Mouse (Mus musculus) intestine, embryonic 16.5 days (tissue): ENCODE measurements around the gene Elmo1. TPM values are rescaled to one million over a fixed set of nuclear protein-coding genes. Genes with fewer than 3 reads are reported as not detected.

Experiments used
- ATAC-seq: fragments of 200-750 bp; cut with Nextera tagmentation; 2 replicates; pipeline ENCODE4 v1.8.0; 2017; ENCODE audit warnings: moderate TSS enrichment, moderate library complexity
- H3K27ac ChIP-seq: fragments of 300-500 bp; sonication (generic); 2 replicates; pipeline ENCODE4 v1.5.1; 2014; ENCODE audit warnings: mild to moderate bottlenecking, low read length
- H3K27me3 ChIP-seq: fragments of 300-500 bp; sonication (generic); replicated peaks from 2 replicates; pipeline ENCODE4 v1.6.1; 2014; ENCODE audit warnings: low read length, control low read depth, mixed read lengths; ENCODE audit not compliant: control insufficient read depth, insufficient read depth
- H3K36me3 ChIP-seq: fragments of 300-500 bp; sonication (generic); 2 replicates; pipeline ENCODE4 v1.6.1; 2014; ENCODE audit warnings: low read length, control low read depth; ENCODE audit not compliant: control insufficient read depth, insufficient read depth
- H3K4me1 ChIP-seq: fragments of 300-500 bp; sonication (generic); 2 replicates; pipeline ENCODE4 v1.6.1; 2014; ENCODE audit warnings: low read length, control low read depth, mixed read lengths; ENCODE audit not compliant: control insufficient read depth, insufficient read depth
- H3K4me2 ChIP-seq: fragments of 300-500 bp; sonication (generic); 2 replicates; pipeline ENCODE4 v1.6.1; 2014; ENCODE audit warnings: low read depth, low read length, control low read depth
- H3K4me3 ChIP-seq: fragments of 300-500 bp; sonication (generic); 2 replicates; pipeline ENCODE4 v1.5.1; 2014; ENCODE audit warnings: mild to moderate bottlenecking, low read length
- H3K9ac ChIP-seq: fragments of 300-500 bp; sonication (generic); 2 replicates; pipeline ENCODE4 v1.6.1; 2014; ENCODE audit warnings: low read depth, low read length
- H3K9me3 ChIP-seq: fragments of 300-500 bp; sonication (generic); 2 replicates; pipeline ENCODE4 v1.6.1; 2016; ENCODE audit warnings: low read length, control low read depth; ENCODE audit not compliant: control insufficient read depth
- WGBS: fragments of 180-500 bp; shearing (Covaris S2); extraction: QIAGEN DNeasy Blood & Tissue Kit; methylation state at CpG from one replicate; pipeline ENCODE4 v1.1.7; 2014; 5-methylcytosine and 5-hydroxymethylcytosine counted together
- polyA plus RNA-seq: library from polyadenylated mRNA; unstranded; fragments of >200 nt; fragmentation: Nextera tagmentation; extraction: Ambion mirVana; gene quantifications from 2 replicates; pipeline ENCODE4 v1.2.1, GENCODE M21; 2015

The Elmo1 gene
- polyA plus RNA-seq, 1 experiment from 2014 or later, result 14.4 TPM

- Histone ChIP-seq H3K27me3 (no peaks in the 10 kb centered on the region), H3K9me3 (no peaks in the 10 kb centered on the region), H3K4me1 (no peaks in the 10 kb centered on the region), H3K4me3 (no peak overlapping the region), H3K36me3 (no peaks in the 10 kb centered on the region), H3K27ac (no peak overlapping the region), H3K4me2 (no peak overlapping the region), H3K9ac (no peak overlapping the region)
- no peak for ATAC-seq
These were observed 373.8 kb downstream of the Elmo1 start for GRCm38 (mm10) chr13:20464161-20464560.

GRCm38 (mm10) chr13:20467381-20467780 is 377.0 kb downstream of the Elmo1 start:
- Histone ChIP-seq H3K9me3 (no peaks in the 10 kb centered on the region), H3K27me3 (no peaks in the 10 kb centered on the region), H3K27ac (no peak overlapping the region), H3K36me3 (no peaks in the 10 kb centered on the region), H3K4me1 (no peaks in the 10 kb centered on the region), H3K4me3 (no peak overlapping the region), H3K4me2 (no peak overlapping the region), H3K9ac (no peak overlapping the region)
- ATAC-seq, result no peak
- WGBS, result 96% methylated on average over 1 of the region's 1 CpGs

- WGBS, result 12% methylated on average over 6 of the region's 6 CpGs
- H3K36me3 ChIP-seq, result no peaks in the 10 kb centered on the region
- H3K27me3 ChIP-seq, result no peaks in the 10 kb centered on the region
- no peaks in the 10 kb centered on the region for H3K9me3 ChIP-seq
- no peak overlapping the region for H3K27ac ChIP-seq
- H3K4me3 ChIP-seq, result no peak overlapping the region
- H3K4me2 ChIP-seq, result no peak overlapping the region
- no peaks in the 10 kb centered on the region for H3K4me1 ChIP-seq
- H3K9ac ChIP-seq, result no peak overlapping the region
- peak; percentile 55; the same call in 1 of the 2 replicates for ATAC-seq
These were observed 381.3 kb downstream of the Elmo1 start for GRCm38 (mm10) chr13:20471732-20472131.

GRCm38 (mm10) chr13:20472301-20472831 is 382.0 kb downstream of the Elmo1 start:
- no peaks in the 10 kb centered on the region for H3K4me1 ChIP-seq
- ATAC-seq, result no peak
- no peaks in the 10 kb centered on the region for H3K27me3 ChIP-seq
- no peak overlapping the region for H3K4me3 ChIP-seq
- no peaks in the 10 kb centered on the region for H3K9me3 ChIP-seq
- H3K9ac ChIP-seq, result no peak overlapping the region
- no peak overlapping the region for H3K27ac ChIP-seq
- H3K4me2 ChIP-seq, result no peak overlapping the region
- no peaks in the 10 kb centered on the region for H3K36me3 ChIP-seq
- WGBS, result 52% methylated on average over 10 of the region's 10 CpGs

- Histone ChIP-seq H3K4me1 (no peaks in the 10 kb centered on the region), H3K4me3 (no peak overlapping the region), H3K4me2 (no peak overlapping the region), H3K9ac (no peak overlapping the region), H3K27me3 (no peaks in the 10 kb centered on the region), H3K27ac (no peak overlapping the region), H3K36me3 (no peaks in the 10 kb centered on the region), H3K9me3 (no peaks in the 10 kb centered on the region)
- no peak for ATAC-seq
- WGBS, result 74% methylated on average over 15 of the region's 15 CpGs
These were observed 382.6 kb downstream of the Elmo1 start for GRCm38 (mm10) chr13:20472891-20473539.

- Histone ChIP-seq H3K4me1 (no peaks in the 10 kb centered on the region), H3K9ac (no peak overlapping the region), H3K27ac (no peak overlapping the region), H3K9me3 (no peaks in the 10 kb centered on the region), H3K4me2 (no peak overlapping the region), H3K27me3 (no peaks in the 10 kb centered on the region), H3K4me3 (no peak overlapping the region), H3K36me3 (no peaks in the 10 kb centered on the region)
- no peak for ATAC-seq
- 66% methylated on average over 7 of the region's 7 CpGs for WGBS
These were observed 383.3 kb downstream of the Elmo1 start for GRCm38 (mm10) chr13:20473641-20474078.

GRCm38 (mm10) chr13:20474600-20474999 is 384.2 kb downstream of the Elmo1 start:
- WGBS, result 90% methylated on average over 4 of the region's 4 CpGs
- no peak overlapping the region for H3K4me2 ChIP-seq
- no peaks in the 10 kb centered on the region for H3K36me3 ChIP-seq
- no peak for ATAC-seq
- H3K4me3 ChIP-seq, result no peak overlapping the region
- no peak overlapping the region for H3K27ac ChIP-seq
- no peak overlapping the region for H3K9ac ChIP-seq
- no peaks in the 10 kb centered on the region for H3K4me1 ChIP-seq
- no peaks in the 10 kb centered on the region for H3K27me3 ChIP-seq
- H3K9me3 ChIP-seq, result no peaks in the 10 kb centered on the region

GRCm38 (mm10) chr13:20481805-20482204 is 391.4 kb downstream of the Elmo1 start:
- H3K27me3 ChIP-seq, result no peaks in the 10 kb centered on the region

GRCm38 (mm10) chr13:20489110-20489509 is 398.7 kb downstream of the Elmo1 start:
- 73% methylated on average over 3 of the region's 3 CpGs for WGBS
- H3K27me3 ChIP-seq, result no peaks in the 10 kb centered on the region
- no peak for ATAC-seq
- H3K9me3 ChIP-seq, result no peaks in the 10 kb centered on the region
- no peaks in the 10 kb centered on the region for H3K36me3 ChIP-seq
- no peak overlapping the region for H3K4me2 ChIP-seq
- no peaks in the 10 kb centered on the region for H3K4me1 ChIP-seq
- H3K27ac ChIP-seq, result no peak overlapping the region
- no peak overlapping the region for H3K4me3 ChIP-seq
- no peak overlapping the region for H3K9ac ChIP-seq

More at GRCm38 (mm10) chr13:20481805-20482204, 391.4 kb downstream of the Elmo1 start:
- H3K9me3 ChIP-seq, result no peaks in the 10 kb centered on the region
- H3K9ac ChIP-seq, result no peak overlapping the region
- H3K36me3 ChIP-seq, result no peaks in the 10 kb centered on the region
- H3K4me1 ChIP-seq, result no peaks in the 10 kb centered on the region
- H3K27ac ChIP-seq, result no peak overlapping the region
- 85% methylated on average over 1 of the region's 1 CpGs for WGBS
- H3K4me3 ChIP-seq, result no peak overlapping the region
- no peak for ATAC-seq
- no peak overlapping the region for H3K4me2 ChIP-seq
